Mouse (Mus musculus) liver, postnatal 0 days (tissue): ENCODE data around the gene Cyp46a1.

Experiments
- CTCF ChIP-seq: sonication (generic); IDR thresholded peaks from 2 replicates; pipeline ENCODE4 v1.5.1; 2016; ENCODE audit warnings: antibody characterized with exemption, low read depth
- EP300 ChIP-seq: IDR thresholded peaks from 2 replicates; pipeline ENCODE4 v1.6.1; 2016; ENCODE audit warnings: antibody characterized with exemption, low read depth, mild to moderate bottlenecking

DNA sequence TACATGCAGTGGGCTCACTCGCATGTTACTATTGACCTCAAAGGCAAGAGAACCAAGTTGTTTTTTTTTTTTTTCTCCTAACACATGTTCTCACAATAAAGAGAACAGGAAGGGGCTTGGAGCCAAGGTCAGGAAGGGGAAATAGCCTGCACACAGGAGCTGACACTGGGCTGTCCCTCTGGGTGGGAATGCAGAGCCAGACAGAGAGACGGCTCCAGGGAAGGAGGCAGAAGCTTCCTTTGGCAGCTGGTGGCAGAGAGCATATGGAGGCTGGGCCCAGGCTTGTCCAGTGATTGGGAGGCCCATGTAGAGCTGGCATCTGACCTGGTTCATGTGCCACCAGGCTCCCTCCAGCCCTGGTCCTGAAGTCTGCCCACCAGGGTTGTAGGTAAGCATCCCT is 33.7 kb downstream of the Cyp46a1 start:
- no peak for TF ChIP-seq CTCF
- no peak for TF ChIP-seq EP300
